Mouse (Mus musculus): ENCODE measurements around the gene Rwdd3. TPM values are rescaled to one million over a fixed set of nuclear protein-coding genes. Genes with fewer than 3 reads are reported as not detected.

Gene Rwdd3
- total RNA-seq, 2 experiments from 2014 or later, result 2.0 to 2.7 TPM

Other genes with a start within 250 kb of the Rwdd3 start
- 1 to 10 TPM in 1 of 2 experiments, under 1 TPM in 1; 0.92 to 1.4 TPM for gene Tmem56, start 111.4 kb upstream of the Rwdd3 start, total RNA-seq (2021)
- 10 to 100 TPM; 11.9 to 13.4 TPM for gene Alg14, start 120.1 kb upstream of the Rwdd3 start, total RNA-seq (2021)

Measured in heart, postnatal 36 days (tissue).